Mouse (Mus musculus) T-cell, adult 2 months (primary cell): ENCODE data around the gene Hmgb1.

Experiments
- DNase-seq: peaks from one replicate; pipeline ENCODE4 v3.0.0; 2022; ENCODE audit warnings: low spot score

The Hmgb1 gene

DNA sequence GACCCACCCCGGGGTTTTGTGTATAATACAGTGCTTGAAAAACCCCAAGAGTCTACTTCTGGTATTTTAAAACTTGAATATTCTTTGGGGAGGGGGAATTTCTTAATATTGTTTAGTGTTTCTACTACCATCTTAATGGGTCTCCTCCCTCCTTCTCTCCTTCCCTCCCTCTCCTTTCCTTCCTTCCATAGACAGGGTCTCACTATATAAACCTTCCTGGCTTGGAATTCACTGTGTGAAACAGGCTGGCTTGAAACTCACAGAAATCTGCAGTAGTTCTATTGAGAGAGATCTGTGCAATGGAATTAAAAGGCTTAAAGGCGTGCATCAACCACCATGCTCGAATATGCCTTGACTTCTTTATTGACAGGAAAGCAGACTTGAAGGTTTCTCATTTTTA lies 1.5 kb upstream of the Hmgb1 start:
- DNase-seq: no peak

DNA sequence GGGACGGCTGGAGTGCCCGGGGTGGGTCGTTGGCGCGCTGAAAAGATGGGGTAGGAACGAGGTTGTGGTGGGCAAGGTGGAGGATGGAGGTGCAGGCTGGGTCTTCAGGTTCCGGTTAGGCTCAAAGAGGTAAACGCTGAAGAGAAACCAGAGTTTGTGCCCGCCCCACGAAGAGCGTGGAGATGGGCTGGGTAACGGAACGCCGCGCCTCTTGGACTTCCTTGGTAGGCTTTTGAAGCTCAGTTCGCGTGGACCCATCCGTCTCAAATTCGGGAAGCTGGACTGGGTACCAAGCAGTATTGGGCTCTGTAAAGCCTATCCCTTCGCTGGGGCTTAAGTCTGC lies 526 bp upstream of the Hmgb1 start:
- peak; percentile 79 for DNase-seq

- DNase-seq: no peak
These were observed 577 bp downstream of the Hmgb1 start for GRCm38 (mm10) chr5:149183721-149184103.

GRCm38 (mm10) chr5:149183122-149183521 lies 1.2 kb downstream of the Hmgb1 start:
- no peak for DNase-seq

DNA sequence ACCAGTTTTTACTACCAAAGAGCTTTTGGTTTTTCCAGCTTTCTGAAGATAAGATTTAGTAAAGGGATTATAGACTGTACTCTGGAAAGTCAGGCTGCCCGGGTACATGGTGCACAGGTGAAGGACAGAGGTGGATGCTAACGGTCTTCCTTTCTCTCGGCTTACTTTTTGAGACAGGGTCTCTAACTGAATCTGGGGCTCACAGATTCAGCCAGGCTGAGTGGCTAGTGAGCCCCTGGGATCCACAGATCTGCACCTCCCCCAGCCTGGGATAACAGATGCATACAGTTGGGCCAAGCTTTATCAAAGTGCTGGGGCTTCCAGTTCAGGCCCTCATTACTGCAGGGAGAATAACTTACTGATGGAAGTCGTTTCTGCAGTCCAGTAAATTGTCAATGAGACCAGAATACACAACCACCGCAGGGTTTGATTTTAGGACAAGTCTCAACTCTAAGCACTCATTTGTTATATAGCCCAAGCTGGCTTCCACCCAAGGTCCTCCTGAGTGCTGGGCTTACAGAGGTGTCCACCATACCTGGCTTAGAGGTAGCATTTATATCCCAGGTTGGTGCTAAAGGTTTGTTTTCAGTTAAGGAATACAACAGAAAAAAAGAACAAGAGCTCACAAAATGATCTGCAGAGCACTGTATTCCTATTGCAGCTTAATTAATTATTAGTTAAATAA lies 2.0 kb downstream of the Hmgb1 start:
- DNase-seq: no peak

DNA sequence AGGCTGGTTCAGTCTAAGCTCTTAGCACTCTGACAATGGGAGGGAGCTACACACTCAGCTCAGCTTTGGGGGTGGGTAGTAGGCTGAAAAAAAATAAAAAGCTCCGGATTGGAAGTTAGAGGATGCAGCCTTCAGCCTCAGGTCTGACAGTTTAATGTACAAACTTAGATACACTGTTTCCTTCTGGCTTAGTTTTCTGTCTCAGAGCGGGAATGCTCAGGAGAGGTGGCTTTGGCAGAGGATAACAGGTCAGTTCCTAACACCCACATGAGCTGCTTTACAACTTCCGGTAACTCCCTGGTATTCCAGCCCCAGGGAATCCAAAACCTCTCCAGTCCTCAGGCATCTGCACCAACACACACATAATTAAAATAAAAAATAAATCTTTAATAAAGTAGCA lies 4.5 kb downstream of the Hmgb1 start:
- DNase-seq: no peak

- DNase-seq: no peak
These were observed 6.2 kb downstream of the Hmgb1 start for GRCm38 (mm10) chr5:149178095-149178494.

- no peak for DNase-seq
These were observed 8.6 kb downstream of the Hmgb1 start for GRCm38 (mm10) chr5:149175736-149176135.

GRCm38 (mm10) chr5:149174527-149174926 lies 9.8 kb downstream of the Hmgb1 start:
- DNase-seq: no peak

- no peak for DNase-seq
These were observed 12.0 kb downstream of the Hmgb1 start for GRCm38 (mm10) chr5:149172246-149172645.

DNA sequence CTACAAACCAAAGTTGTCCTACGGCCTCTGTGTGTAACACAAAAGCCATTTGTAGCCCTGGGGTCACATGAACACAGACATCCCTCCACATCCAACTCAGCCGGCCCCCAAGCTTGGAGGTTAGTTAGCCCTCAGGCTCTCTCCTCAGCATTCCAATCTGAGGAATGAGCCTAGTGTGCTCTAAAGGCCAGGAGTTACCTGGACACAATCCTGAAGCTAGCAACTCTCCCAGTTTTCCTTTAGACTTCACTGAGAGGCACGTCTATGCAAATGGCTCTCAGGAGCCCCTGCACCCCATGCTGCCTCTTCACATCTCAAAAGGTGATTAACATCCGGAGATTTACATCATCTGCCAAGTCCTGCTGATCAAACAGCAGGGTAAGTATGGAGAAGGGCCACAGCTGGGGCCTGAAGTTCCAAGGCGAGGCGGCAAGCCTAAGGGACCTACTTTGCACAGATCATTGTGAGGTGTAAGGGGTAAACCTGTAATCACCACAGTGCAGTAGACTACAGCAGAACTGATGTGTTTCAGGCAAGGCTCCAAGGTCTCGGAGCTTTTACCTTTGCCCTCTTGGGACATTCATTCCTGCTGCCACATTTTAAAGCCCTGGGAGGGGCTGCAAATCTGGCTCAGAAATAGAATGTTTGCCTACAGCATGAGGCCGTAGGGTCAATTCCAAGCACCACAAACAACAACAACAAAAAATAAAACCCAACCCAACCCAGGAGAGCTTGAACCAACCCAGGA lies 13.3 kb downstream of the Hmgb1 start:
- no peak for DNase-seq

DNA sequence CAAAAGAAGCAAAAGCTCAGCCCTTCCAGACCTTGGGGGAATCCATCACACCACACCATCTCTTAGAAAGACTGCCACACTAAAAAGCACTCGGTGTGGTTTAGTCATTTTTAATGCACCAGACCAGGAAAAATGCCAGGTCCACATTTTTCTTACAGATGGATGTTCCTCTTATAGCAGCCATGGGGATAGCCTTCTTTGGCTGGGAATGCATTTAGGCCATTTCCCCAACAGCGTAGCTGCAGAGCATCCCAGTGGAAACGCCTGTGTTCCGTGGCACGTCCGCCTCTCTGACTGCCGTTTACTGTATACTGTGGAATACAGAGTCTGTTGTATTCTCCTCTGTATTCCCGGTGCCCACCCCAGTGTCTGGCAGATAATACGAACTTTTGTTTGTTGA lies 15.5 kb downstream of the Hmgb1 start:
- DNase-seq: no peak

DNA sequence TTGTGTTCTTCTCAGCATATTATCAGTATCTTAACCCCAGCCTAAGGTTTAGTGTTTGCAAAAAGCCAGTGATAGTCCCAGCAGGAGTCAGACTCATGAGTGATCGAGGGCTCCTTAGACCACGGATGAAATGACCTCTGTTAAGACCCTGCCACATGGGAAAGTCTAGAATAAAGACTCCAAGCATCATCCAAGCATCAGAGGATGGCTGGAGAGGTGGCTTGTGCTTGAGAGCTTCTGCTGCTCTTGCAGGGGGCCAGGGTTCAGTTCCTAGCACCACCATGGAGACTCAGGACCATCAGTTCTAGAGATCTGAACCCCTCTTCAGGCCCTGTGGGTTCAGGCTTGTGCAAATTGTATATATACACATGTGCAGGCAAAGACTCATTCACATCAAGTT lies 16.2 kb downstream of the Hmgb1 start:
- DNase-seq: no peak

GRCm38 (mm10) chr5:149166011-149166410 lies 18.3 kb downstream of the Hmgb1 start:
- no peak for DNase-seq

- DNase-seq: no peak
These were observed 19.4 kb downstream of the Hmgb1 start for GRCm38 (mm10) chr5:149164881-149165280.

DNA sequence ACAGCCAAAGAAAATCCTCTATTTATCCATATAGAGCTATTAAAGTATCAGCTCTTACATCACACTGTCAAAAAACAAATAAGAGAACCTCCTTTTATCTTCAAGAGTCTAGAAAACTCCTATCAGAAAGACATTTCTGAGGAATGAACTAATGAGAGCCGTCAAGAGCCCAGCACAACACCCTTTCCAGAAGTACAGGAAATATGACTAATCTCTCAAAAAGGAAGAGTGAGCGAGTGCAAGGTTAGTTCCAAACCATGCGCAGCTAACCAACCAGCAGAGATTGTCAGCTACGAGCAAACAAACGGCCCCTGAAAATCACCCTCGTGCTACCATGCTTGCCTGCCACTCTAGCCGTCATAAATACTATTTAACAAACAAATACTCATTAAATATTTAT lies 21.4 kb downstream of the Hmgb1 start:
- no peak for DNase-seq

DNA sequence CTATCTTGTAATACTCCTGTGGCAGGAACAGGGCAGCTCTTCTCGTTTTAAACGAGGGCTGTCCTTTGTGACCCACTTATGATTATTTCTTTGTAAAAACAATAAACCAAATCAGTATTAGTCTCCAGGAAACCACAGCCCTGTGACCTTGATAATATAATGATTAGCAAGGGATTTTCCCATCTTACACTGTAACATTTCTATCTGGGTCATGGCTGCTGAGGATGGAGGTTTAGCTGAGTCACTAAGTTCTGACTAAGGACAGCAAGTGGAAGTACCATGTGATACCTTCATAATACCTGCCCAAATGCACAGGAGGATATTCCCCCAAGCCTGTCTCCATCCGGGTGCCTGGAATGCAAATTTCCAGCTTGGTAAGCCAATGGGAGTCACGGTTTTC lies 23.8 kb downstream of the Hmgb1 start:
- no peak for DNase-seq

DNA sequence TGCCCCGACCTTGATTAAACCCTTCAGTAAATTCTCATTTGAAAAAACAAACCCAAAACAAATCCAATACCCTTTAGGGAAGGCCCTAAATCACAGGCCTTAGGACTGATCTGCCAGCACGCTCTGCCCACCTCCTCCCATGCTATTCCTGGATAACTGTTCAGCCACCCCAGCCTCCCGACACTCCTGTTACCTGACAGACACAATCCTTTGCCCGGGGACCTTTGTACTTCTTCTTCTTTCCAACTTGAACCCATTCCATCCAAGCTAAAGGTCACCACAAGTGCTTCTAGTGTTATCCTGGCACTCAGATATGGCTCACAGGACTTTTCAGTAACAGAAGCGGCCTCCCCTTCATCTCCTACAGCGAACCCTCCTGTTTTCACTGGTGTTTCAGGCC lies 25.3 kb downstream of the Hmgb1 start:
- DNase-seq: no peak

GRCm38 (mm10) chr5:149156886-149157563 lies 27.3 kb downstream of the Hmgb1 start:
- no peak for DNase-seq

DNA sequence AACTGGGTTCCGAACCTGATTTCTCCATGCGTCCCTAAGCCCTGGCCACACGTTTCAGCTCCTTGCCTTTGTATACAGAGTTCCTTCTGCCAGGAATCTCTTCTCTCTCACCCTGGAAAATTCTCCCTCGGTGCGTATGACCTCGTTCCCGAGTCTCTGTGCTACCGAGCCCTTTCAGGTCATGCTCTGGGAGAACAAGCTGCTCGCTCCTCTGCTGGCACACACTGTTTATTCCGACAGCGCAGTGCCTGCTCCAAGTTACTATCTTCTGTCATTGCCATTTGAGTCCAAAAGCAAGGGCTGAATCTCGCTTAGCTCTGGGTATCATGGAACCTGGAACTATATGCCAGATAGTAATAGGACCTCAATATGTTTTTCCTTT lies 31.5 kb downstream of the Hmgb1 start:
- DNase-seq: no peak

- no peak for DNase-seq
These were observed 32.1 kb downstream of the Hmgb1 start for GRCm38 (mm10) chr5:149152063-149152773.

DNA sequence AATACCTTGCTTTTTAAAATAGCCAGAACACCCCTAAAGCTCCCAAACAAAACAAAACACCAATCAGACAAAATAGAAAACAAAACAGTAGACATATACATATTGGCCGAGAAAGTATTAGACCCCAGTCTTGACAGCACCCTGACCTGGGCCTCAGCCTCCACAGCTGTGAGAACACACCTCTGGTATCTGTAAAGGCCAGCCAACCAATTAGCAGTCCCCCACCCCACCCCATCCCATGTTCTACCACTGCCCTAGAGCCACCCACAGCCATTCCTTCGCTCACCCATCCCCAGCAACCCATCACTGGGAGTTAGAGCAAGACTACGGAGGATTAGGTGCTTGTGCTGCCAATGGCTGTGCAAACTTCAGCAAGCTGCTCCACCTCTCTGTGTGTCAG lies 33.4 kb downstream of the Hmgb1 start:
- no peak for DNase-seq
